Mouse (Mus musculus) WW6 (cell line): ENCODE data around the gene Trim23.
"Not testable (repeated sequence)": the region's sequence is repeated elsewhere in the genome, so short reads cannot be mapped to it uniquely, and the experiment has no call there.

ENCODE experiments used
- DNase-seq: peaks from one replicate; pipeline ENCODE4 v3.0.0-alpha.2; 2013; ENCODE audit warnings: low read depth, low spot score

Trim23 gene

DNA sequence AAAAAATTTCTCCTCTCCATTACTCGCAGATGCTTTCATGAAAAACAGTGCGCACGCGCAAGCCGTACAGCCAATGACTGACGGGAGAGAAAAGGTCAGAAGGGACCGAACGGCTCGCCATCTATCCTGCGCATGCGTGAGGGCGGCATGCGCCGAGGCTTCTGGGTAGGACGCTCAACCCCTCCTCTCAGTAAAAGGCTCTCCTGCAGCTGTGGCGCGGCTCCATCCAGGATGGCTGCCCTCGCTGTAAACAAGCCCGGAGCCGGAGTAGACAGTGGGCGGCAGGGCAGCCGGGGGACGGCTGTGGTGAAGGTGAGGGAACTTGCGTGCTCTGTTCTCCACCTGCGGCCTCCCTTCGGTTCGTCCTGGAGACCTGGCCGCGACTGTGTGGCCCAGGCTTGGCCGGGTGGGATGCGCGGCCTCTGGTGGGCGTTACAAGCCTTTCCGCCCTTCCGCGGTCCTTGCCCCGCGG is at the start of gene Trim23:
Trim23 (plus strand) TSS at position 148 of the 472 bp plus-strand sequence.
- DNase-seq, result peak; percentile 92

DNA sequence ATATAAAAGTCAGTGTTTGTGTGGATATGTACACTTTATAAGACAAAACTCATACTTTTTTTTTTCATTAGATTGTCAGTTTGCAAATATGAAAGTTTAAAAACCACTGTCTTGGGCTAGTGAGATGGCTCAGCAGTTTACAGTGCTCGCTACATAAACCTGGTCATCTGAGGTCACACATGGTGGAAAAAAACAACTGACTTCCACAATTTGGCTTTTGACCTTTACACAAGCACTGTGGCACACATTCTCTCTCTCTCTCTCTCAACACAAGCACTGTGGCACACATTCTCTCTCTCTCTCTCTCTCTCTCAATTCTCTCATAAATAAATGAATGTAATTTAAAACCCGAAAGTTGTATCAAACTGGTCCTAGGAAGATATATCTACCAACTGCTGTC is 46.0 kb upstream of the Trim23 start:
- no peak for DNase-seq

DNA sequence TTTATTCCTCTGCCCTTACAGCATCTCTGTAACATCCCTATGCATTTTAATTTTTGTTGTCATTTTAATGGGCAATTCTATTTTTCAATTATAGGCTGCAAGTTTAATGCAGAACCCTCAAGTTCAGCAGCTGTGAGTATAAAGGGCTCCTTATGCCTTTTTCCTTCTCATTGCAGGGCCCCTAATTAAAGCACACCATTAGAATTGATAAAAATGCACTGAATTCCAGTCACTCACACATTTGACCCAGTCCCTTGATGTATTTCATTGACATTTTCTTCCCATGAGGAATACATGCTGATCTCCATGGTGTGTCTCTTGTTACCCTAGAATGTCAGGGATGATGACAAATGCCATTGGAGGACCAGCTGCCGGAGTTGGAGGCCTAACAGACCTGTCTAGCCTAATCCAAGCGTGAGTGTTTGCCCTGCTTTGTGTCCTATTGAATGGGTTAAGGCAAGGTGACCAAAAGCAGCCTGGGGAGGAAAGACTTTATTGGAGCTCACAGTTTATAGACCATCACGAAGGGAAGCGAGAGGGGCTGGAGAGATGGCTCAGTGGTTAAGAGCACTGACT is 44.0 kb upstream of the Trim23 start:
- no peak for DNase-seq

DNA sequence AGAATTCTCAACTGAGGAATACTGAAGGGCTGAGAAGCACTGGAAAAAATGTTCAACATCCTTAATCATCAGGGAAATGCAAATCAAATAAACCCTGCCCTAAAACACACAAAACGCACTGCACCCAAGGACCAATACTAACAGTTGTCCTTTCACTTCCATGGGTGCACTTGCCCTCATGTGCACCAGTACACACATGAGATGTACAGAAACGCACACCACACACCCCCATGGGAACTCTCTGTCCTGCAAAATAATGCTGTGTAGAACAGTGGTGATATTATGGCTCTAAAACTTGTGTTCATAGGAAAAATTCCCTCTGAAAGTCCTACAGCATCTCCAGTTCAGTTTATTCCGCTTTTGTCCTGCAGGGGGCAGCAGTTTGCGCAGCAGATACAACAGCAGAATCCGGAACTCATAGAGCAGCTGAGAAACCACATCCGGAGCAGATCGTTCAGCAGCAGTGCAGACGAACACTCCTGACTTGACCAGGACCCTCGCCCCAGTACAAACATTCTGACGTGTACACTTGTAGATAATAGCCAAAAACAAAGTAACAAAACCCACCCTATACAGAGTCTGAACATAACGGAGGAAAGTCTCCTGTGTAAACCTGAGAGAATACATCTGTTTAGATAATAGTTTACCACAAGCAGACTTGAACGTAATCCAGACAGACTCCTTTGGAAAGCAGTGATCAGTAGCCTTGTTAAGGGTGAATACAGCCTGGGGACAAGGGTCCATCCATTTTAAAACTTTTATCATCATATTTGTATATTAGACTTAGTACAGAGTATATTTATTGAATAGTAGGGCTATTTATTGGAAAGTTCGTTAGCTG is 39.0 kb upstream of the Trim23 start:
- DNase-seq, result peak; percentile 42

DNA sequence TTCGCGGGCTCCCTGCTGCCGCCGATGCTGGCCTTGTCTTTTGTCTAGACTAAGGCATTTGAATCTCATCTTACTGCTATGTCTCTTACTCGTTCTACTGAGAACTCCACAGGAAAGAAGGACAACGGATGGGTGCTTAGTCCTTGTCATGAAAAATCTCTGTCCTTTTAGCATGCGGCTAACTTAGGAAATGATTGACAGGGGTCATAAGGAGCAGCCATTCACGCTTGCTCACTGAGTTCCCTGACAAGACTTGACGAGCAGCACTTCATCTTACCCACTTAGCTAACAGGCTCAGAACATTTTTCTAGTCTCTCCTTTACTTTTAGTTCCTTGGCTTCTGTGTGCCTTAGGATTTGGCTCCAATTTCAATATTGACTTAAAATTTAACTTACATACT is 33.7 kb upstream of the Trim23 start:
- DNase-seq, result no peak

DNA sequence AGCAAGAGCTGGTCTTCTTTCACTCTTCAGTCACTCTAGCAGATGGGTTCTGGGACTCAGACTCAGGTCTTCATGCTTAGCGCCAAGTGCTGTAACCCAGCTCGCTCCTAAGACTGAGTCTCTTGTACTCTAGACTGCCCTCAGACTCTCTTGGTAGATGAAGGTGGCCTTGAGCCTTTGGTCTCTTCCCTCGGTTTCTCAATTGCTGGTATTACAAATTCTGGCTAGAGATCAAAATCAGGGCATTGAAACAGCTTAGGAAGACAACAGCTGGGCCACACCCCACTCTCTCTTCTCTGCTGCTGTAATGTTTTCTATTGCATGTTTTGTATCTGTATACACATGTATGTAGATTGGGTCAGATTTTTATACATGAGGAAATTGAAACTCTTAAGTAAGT is 33.0 kb upstream of the Trim23 start:
- DNase-seq, result no peak

DNA sequence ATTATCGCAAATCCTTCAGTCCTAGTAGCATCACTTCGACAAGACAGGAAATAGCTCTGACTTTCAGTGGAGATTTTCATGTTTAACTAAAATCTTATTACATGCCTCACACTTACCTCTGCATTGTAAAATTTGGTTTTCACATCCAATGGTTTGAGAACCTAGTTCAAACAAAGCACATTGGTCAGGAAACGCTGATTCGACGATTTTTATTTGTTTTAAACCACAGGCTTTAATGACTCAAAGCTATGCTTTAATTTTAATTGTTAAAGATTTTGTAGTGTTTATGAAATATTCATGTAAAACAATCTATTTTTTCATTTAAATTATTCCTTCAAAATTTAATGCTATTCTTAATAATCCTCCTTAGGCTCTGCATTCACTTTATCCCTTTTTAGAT is 24.4 kb upstream of the Trim23 start:
- DNase-seq, result no peak

DNA sequence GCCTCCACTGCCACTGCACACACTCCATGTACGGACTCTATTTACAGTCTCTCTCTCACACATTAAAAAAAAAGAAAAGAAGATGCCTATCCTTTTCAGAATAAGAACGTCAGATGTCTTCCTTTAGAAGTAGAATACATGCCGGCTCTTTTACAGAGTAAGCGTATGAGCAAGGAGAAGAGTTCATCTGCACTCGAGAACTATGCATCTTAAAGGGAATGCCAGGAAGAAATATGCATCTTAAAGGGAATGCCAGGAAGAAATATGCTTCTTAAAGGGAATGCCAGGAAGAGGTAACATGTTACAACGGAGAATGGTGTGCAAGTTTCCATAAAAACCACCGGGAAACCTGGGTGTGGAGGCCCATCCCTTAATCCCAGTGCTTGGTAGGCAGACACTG is 23.5 kb upstream of the Trim23 start:
- DNase-seq, result no peak

DNA sequence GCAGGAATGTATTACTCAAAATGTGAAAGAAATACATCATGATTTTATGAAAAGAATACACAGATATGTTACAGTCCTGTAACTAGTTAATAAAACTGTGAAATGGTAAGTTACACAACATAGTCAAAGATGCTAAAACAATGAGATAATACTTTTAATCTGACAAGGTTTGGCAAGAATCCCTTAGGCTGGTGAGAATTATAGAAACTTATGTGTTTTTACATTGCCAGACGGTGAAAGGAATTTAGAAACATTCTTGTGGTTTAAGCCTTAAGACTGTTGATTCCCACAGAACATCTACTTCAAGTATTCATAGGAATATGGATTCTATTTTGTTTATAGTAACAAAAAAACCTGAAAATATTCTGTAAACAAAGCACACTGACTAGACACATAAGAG is 22.9 kb upstream of the Trim23 start:
- no peak for DNase-seq

DNA sequence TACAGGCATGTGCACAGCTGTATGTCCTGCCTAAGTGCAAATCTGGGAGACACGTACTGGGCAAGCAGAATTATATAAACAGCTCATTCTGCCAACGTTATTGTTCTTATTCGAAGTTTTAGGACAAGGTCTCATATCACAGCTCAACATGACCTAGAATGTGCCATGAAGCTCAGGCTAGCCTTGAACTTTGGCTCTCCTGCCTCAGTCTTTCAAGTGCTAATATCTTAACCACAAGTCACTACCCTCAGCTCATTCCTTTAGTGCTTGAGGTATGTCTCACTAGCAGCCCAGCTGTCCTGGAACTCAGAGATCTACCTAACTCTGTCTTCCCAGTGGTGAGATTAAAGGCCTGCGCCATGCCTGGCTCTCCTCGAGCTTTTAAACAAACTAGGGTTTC is 6.9 kb upstream of the Trim23 start:
- DNase-seq, result no peak

DNA sequence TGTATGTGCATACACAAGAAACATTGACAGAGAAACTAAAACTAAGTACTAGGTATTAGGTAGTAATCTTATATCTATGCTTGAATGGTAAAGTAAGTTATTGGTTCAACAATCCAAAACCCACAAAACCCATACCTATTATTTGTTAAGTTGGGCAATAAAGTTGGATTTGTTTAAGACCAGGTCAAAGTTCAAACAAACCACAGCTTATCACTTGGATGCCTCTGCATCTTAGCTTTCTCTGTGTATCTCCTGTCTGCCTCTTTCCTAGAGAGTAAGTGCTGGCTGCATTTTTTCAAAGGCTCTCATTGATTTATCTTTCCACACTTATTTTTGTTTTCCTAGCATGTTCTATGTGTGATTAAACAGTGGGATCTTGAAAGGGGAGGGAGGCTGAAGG is 6.1 kb upstream of the Trim23 start:
- no peak for DNase-seq

DNA sequence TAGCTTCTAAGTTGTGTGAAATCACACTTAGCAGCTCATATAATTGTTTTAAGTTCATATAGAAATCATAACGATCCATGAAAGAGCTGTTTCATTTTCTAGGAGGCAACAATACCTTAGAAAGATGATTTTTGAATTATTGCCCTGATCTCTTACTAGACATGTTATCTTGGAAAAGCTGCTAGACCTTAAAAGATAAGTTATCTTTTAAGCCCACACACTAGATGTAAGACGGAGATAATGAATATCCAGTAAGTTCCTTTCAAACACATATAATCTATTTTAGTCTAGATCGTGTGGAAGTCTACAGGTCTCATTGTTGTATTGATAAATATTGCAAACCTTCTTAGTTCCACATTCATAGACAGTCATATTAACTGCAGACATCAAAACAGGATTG is 1.7 kb upstream of the Trim23 start:
- no peak for DNase-seq

DNA sequence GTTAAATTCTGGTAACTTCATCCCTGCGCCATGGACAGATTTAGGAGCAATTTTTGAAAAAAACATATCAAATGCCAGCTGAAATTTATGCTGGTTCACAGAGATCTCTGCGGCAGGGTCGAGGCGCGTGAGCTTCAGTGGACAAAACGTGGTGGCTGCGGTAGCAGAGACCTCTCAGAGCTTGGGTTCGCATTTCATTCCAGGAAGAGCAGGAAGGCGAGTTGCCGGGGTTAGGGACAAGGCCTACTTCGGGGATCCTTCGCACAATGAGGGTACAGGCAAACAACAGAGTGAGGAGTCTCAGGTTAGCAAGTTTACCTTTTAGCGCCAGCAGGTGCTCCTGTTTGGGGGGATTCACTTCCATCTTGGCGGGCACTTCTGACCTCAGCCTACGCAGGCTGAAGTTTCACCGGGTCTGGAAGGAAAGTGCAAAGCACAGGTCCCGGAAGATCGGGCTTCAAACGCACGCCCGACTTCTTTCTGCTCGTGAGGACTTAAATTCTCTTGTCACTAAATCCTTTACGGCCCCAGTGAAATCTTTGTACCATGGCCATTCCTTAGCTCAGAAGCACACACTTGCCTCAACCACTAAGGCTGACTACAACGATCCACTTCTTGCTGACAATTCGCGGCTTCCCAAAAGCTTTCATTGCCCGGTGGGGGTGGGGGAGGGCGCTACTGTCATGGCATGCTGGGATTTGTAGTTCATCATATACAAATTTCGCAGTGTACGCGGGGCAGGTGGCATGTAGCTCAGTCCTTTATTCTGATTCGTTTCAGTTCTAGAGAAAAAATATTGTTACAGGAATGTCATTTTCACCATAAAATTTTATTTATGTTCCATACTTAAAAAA is 574 bp upstream of the Trim23 start, which contains the start of gene Trappc13:
Trappc13 (minus strand) TSS at position 674 of the 854 bp plus-strand sequence.
- DNase-seq, result peak; percentile 58

DNA sequence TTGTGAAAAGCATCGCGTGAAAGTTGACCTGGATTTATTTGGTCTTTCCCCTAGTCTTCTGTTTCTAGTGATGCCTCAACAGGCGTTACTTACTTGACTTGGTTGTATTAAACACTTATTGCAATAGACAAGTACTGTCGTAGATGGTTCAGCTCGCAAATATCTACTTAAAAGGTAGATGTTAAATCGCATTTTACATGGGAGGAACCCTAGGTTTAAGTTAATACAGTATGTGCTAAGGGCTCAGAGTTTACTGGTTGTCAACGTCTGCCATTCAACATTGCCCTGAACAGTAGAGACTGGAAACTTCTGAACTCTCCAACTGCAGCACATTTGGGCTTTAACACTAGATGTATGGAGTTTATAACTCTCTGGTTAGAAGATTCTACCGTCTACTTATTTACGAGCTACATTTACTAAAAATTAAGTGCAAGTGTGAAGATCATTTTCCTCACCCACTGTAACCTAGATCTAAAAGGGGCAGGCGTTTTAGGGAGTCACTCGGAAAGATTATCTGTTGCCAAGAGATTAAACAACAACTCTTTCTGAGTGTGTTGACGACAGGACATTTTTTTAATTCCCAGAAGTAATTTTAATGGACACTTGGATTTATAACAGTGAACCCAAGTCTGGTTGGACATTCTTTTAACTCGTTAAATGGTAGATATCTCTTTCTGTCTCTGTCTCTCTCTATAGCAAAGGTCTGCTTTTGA is 735 bp downstream of the Trim23 start:
- no peak for DNase-seq

DNA sequence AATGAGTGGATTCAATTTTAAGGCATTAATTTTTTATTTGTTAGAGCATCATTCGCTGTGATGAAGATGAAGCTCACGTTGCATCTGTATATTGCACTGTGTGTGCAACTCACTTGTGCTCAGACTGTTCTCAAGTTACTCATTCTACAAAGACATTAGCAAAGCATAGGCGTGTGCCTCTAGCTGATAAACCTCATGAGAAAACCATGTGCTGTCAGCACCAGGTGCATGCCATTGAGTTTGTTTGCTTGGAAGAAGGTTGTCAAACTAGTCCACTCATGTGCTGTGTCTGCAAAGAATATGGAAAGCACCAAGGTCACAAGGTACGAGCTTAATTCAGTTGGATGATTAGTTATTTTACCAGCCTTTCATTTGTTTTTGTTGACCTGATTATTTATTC is 8.8 kb downstream of the Trim23 start:
- no peak for DNase-seq

DNA sequence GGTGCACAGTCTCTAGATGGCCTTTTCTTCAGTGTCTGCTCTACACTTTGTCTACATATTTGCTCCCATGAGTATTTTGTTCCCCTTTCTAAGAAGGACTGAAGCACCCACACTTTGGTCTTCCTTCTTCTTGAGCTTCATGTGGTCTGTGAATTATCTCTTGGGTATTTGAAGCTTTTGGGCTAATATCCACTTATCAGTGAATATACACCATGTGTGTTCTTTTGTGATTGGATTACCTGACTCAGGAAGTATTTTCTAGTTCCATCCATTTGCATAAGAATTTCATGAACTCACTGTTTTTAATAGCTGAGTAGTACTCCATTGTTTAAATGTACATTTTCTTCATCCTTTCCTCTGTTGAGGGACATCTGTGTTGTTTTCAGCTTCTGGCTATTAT is 17.3 kb downstream of the Trim23 start:
- not testable (repeated sequence) for DNase-seq

DNA sequence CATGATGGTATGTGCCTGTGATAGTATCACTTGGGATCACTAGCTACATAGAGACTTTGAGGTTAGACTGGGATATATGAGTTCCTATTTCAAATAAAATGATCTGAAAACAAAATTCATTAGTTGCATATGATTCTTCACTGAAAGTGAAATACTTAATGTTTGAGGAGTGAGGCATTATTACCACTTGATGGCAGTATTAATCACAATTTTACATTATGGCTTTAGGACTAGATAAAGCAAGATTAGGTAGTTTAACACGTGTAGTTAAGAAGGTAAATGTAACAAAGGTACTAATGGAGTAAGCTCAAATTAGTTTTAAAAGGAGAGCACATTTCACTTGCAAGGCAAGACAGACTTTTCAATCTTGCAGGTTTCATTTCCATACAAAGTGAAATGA is 25.7 kb downstream of the Trim23 start:
- no peak for DNase-seq

DNA sequence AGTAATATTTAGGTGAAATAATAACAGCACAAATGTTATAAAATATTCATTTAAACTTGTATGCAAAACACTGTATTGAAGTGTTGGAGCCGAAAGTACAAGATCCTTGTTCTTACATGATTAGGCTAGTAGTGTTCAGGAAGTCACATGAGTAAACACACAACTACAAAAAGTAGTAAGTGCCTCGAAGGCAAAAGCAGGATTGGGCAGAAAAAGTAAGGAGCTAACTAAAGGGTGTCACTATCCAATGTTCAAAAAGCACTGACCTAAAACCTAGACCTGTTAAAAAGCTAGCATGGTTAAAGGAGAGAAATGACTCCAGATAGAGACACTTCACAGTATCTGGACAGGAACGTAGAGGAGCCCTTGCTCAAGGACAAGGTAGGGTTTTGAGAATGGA is 48.9 kb downstream of the Trim23 start:
- DNase-seq, result no peak

DNA sequence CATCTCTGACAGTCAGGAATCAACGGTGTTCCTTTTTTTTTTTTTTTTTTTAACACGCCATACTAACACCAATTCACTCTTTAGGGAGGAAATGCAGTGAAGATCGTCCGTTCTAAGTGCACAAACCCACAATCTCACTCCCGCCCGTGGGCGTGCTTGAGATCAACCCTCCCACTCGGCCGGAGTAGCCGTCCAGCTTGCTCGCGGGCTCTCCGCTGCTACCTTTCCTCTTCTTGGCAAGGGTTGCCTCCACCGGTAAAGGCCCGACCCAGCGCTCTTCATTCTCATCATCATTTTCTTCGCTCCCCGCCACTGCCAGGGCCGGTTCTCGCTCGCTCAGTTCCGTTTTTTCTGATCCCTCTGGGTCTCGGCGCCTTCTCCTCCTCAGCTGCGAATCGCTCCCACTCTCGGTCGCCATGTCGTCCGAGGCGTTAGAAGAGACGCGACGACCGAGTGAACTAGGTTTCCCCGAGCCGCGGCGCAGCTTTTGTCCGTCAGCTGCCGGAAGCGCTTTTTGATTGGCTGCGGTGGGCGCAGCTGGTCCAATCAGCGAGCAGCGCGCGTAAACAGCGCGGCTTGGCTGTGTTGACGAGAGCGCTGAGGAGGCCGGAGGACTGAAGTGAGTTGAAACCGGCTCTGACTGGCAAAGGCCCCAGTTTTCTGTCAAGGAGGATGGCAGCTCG is 49.9 kb downstream of the Trim23 start, which contains the start of the genes Cenpk and Ppwd1:
Cenpk (plus strand) TSS at position 228 of the 683 bp plus-strand sequence.
Ppwd1 (minus strand) TSS at position 460 of the 683 bp plus-strand sequence.
- DNase-seq, result peak; percentile 90

DNA sequence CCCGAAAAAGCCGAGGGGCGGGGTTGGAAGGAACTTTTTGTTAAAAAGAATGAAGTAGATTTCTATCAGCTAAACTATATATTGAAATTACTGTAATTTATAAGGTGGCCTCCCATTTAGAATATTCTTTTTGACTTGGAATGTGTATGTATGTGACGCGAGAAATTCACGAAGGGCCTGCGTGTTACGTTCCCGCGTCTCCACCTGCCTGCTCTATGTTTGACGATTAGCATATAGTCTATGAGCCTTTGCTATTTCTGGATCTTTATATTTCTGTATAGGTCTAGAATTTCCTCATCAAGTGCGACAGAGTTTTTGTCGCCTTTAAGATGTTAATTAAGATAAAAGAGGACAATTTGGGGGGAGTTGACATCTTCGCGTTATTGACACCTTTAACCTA is 50.6 kb downstream of the Trim23 start:
- no peak for DNase-seq
